Mouse (Mus musculus) left cerebral cortex, adult 11 months (tissue): ENCODE measurements around the gene Trpm4.

Experiments used
- DNase-seq: peaks from one replicate; pipeline ENCODE4 v3.0.0; 2022; ENCODE audit warnings: low spot score

Trpm4 gene

DNA sequence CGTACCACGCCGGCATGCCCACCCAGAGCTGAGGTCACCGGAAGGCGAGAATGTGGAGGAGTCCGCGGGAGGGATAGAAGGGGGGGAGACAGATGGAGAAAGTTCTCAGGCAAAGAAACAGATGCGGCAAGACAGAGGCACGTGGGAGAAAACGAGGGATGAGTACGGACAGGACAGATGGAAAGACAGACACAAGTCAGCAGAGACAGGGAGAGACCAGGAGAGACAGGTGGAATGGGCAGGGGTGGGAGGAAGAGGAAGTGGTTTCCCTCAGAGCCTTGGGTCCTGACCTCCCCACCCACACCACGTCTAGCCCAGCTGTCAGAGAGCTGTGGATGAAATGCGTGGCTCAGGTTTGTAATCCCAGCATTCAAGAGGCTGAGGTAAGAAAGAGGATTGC lies 13.3 kb upstream of the Trpm4 start:
- no peak for DNase-seq

DNA sequence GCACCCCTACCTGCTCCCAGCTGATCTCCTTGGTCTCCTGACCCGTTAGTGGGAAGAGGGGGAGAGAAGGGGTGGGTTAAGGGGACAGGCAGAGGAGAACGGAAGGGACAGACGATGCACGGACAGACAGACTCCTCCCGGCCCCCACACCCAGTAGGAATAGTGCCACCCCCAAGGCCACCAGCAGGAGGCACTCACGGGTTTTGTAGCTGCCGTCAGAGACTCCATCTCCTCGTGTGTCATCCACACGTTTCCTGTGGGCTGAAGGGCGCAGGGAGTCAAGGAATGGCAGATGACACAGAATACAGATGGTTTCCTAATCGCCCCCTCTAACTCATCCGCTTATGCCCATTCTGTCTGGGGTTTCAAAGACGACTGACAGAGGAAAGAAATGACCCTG lies 10.0 kb upstream of the Trpm4 start:
- no peak for DNase-seq

DNA sequence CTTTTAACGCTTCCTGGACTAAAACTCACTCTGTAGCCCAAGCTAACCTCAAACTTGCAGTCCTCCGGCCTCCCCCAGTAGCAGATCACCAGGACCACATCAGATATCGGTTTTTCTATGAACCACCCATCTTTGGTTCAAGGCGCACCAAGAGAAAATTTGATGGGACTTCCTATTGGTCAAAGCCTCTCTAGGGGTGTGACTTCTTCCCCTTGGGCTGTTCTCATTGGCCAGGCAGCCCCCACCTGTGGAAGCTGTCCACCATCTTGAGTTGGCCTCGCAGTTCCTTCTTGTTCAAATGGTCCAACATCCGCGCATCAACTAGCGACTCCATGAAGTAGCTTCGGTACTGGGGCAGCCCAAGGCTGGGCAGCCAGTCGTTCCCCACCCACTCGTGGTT lies 8.5 kb upstream of the Trpm4 start:
- no peak for DNase-seq

DNA sequence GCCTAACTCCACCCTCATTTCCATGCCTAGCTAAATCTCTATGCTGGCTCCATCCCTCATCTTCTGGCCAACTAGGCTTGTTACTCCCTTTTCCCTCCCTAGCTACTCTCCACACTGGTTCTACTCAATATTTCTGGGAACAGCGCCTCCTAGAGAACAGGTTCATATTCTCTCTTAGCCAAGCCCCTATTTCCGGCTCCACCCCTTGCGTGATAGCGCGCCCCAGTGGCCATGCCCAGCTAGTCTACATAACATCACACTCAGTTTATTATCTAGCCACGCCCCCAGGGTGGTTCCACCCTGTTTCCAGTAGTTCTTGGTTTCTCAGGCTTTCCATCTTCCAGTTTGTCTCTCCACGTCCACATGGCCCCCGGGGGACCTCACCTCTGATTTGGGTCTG lies 7.7 kb upstream of the Trpm4 start:
- peak; percentile 82 for DNase-seq

DNA sequence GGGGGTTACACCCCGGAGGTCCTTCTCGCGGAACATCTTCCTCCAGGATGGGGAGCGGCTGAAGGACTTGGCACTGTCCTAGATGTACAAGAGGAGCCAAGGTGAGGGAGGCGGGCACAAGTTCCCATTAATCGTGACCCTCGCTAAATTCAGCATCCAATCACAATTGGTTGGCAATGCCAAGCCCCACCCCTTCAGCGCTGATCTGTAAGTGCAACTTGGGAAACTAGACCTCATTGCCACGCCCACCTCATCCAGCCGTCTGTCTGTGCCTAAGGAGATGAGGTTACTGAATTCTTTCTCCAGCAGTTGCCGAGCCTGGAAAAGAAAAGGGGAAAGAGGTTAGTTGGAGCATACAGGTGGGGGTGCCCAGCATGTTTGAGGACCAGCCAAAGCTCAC lies 7.1 kb upstream of the Trpm4 start:
- DNase-seq, result no peak

DNA sequence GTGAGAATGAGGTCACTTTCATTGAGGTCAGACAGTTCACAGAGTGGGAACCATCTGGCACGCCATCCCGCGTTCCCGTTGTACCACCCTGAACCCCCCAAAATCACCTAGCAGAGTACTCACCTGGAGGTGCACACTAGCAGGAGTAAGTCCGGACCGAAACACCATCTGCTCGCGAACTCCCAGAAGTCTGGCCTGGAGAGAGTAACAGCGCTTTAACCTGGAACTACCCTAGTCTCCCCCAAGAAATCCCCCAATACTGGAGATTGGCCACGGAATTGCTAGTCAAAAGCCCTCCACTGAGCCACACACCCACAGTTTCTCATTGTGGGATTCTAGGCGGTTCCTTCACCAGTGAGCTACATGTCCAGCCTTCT lies 6.5 kb upstream of the Trpm4 start:
- DNase-seq, result no peak

DNA sequence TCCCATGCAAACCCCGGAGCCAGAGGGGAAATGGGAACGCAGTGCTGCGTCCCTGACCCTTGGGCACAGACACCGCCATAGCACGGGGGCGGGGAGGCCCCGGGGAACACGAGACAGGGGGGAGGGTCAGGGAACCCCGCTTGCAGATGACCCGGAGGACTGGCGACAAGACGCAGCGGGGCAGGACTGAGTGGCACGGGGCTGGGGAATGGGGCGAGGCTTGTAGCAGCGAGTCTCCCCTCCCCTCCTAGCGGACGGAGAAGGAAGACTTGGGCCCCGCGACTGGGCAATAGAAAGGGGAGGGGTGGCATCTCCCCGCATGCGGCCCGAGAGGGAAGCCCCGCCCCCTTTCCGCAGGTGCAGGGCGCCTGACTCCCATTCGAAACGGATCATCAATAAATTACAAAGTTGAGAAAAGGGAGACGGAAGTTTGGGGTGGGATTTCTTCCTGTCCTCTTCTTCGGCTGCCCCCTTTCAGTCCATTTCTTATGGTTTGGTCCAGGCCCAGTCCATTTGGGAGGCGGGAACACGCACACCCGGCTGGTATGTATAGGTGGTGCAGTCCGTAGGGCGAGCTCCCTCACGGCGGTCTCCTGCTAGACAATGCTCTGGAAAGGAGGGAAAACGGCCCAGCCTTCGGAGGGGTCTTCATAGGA lies 6.0 kb upstream of the Trpm4 start:
- DNase-seq, result no peak

DNA sequence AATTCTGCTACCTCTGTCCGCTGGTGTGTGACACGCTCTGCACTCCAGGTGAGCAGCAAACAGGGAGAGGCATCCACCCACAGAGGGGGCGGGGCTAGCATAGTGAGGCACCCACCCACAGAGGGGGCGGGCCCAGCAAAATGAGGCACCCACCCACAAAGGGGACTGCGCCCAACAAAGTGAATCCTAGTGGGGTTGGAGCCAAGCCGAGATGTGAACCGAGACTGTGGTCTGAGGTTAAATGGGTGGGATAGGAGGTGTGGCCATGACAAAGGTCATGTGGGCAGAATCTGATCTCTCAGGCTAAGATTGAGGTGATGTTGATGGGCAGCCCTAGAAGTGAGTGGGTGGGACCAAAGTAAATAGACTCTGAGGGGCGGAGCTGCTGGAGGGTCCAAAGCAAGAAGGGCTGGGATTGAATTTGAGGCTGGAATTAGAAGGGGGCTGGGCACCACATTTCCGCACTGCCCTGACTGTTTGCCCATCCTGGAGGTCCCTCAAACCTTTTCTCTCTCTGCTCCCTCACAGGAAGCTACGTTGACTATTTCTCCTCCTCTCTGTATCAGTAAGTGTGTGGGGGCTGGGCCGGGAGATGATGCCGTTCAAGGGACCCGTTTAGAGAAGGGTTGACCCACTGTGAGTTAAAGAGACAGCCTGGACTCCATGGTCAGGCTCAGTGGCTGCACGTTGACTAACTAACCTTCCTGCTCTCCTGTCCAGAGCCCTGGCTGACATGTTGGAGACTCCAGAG lies 4.8 kb upstream of the Trpm4 start:
- no peak for DNase-seq

DNA sequence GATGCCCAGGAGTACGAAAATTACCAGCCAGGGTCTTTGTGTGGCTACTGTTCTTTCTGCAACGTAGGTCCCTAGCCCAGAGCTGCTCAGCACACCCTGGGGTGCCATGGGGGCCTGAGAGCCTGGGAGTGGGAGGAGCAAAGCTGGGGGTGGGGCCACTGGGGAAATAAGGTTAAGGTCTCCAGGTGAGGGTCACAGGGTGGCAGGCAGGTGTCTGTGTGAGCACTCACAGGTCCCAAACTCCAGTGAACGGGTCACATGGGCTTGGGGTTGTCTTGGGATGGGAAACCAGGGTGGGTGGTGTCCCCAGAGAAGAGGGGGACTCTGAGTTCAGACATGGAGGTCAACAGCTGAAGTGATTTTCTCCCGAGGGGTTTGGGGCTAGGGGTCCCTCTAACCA lies 3.9 kb upstream of the Trpm4 start:
- DNase-seq, result no peak

DNA sequence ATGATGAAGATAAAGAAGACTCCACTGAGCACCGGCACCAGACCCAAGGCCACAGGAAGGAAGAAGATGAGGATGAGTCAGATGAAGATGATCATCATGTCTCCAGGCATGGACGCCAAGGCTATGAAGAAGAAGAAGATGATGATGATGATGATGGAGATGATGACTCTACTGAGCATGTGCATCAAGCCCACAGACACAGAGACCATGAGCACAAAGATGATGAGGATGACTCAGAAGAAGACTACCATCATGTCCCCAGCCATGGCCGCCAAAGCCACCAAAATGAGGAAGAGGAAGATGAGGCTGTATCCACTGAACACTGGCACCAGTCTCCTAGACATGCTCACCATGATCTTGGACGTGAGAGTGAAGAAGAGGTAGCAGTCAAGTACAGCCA lies 2.7 kb upstream of the Trpm4 start:
- no peak for DNase-seq

DNA sequence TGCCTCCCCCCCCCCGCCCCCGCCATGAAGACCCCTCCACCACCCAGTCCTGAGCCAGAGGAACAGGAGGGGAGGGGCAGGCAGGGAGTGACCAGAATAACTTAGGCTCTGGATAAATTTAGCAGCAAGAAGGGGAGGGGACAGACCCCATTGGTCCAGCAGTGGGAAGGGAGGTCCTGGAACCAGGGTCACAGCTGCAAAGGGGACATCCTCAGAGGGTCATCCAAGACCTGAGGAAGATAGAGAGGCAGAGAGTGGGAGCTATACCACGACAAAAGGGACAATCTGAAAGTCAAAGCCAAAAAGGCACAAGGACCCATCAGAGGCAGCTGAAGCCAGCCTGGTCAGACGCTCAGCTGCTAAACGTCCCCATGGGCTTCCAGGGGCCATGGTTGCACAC lies 1.5 kb upstream of the Trpm4 start, which contains the start of gene Hrc:
Hrc (plus strand) TSS at position 235 of the 400 bp plus-strand sequence.
- no peak for DNase-seq

DNA sequence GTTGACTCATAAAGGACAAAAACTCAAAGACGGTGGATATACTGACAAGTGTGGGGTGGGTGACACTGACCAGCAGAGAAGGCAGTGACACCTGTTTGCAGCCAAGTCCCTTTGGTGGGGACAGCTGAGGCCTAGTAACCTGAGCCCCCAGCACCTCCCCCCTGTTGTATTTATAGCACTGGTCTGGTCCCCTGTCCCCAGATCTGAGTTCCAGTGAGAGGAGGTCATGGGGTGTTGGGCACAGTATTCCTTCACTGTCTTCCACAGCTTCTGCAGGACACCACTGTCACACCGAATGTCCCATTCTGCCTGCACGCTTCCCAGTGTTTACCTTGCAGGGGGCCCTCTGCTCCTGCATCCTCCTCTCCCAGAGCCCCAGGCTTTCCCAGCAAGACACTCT lies 1.0 kb upstream of the Trpm4 start:
- DNase-seq, result no peak

DNA sequence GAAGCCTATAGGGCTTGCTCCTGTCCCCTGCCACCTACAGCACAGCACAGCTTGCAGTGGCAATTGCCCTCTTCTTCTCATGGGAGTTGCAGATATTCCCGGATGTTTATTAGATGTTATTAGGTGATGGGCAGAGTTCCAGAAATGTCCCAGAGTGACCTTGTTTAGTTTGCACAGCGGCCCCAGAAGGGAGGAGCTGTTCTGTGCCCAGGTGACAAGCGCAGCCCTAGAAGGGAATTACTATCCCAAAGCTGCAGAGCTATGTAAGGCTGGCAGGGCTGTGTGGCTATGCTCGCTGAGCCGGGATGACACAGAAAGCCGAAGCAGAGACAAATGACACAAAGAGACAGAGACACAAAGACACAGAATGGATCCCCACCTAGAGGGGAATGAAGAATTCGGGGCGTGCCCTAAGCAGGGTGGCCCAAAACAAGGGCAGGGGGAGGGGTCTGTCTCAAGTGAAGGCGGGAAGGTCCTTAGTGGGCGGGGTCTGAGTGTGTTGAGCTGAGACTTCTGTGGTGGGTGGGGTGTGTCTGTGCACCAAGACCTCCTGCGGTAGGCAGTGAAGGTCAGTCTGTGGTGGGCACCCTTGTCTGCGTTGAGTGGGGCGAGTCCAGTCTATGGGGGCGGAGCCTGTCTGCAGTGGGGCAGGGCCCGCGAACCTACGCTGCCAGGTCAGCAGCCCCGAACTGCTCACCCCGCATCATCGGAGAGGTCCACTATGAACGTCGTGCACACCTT lies 725 bp downstream of the Trpm4 start:
- DNase-seq, result no peak

DNA sequence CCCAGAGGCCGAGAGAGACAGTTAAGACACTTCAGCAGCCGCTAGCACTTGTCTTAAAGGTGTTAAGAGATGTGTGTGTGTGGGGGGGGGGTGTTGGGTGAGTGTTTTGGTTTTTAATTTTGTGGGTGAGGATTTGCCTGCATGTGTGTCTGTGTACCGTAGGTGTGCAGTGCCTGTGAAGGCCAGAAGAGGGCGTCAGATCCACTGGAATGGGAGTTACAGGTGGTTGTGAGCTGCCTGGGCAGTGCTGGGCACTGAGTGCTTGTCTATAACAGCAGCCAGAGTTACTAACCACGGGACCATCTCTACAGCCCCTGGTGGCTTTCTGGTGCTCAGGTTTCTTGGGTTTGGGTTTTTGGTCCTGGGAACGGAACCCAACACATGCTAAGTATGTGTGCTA lies 2.1 kb downstream of the Trpm4 start:
- DNase-seq, result no peak

DNA sequence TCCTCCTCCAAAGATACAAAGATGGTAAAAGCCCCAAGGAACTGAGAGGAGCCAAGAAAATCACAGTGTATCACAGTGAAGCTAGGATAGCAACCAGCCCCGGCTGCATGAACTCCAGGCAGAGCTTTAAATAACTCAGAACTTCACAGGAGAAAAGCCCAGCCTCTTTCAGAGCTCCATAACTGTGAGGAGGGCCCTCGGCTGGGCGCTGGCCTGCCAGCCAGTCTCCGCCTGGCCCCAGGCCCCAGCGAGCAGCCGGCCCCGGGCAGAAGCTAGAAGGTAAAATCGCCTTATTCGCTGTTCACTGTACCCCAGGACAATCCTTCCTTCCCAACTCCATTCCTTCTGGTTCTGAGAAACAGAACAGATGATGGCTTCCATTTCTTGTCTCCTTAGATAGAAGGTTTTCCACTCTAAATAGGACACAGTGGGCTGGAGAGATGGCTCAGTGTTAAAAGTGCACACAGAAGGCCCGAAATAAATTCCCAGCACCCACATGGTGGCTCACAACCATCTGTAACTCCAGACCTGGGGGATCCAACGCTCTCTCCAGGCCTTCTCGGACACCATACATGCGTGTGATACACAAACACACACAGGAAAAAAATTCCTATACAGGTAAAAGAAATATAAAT lies 4.6 kb downstream of the Trpm4 start:
- DNase-seq, result no peak

DNA sequence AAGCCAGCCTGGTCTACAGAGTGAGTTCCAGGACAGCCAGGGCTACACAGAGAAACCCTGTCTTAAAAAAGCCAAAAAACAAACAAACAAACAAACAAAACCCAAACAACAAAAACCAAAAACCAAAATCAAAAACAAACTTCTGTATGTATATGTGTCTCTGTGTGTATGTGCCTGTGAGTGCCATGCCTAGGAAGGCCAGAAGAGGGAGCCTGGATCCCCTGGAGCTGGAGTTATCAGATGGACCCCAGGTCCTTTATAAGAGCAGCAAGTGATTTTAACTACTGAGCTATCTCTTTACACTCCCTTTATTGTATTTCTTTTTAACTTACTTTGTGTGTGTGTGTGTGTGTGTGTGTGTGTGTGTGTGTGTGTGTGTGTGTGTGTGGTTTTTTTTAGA lies 7.8 kb downstream of the Trpm4 start:
- DNase-seq, result no peak

DNA sequence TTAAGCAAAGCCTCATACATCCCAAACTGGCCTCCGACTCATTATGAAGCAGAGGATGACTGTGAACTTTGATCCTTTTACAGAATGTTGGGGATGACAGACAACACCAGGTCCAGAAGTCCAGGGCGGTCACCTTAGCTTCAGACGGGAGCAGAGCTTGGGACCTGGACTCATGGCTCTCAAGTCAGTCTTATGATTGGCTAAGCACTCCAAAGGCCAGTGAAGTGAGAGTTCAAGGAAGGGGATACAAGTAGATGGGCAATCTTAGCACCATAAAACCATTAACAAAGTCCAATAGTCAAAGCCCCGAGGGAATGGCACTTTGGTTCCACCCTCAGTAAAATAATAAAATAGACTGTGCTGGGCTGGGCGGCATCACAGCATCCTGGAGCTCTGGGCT lies 10.5 kb downstream of the Trpm4 start:
- DNase-seq, result no peak

DNA sequence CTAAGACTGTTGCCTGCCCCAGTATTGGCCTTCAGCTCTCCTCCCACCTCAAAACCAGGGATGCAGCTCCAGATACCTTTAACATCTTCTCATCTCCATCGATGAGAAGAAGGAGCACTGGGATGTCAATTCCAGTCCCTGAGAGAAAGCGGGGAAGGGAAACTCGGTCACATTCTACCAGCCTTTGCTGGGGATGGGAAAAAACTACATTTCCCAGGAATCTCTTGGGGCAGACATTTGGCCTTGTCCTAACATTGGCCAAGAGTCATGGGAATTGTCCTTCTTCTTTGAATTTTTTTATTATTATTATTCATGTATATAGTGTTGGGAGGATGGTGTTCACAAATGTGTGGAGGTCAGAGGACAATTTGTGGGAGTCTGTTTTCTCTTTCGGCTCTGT lies 11.3 kb downstream of the Trpm4 start:
- DNase-seq, result no peak

DNA sequence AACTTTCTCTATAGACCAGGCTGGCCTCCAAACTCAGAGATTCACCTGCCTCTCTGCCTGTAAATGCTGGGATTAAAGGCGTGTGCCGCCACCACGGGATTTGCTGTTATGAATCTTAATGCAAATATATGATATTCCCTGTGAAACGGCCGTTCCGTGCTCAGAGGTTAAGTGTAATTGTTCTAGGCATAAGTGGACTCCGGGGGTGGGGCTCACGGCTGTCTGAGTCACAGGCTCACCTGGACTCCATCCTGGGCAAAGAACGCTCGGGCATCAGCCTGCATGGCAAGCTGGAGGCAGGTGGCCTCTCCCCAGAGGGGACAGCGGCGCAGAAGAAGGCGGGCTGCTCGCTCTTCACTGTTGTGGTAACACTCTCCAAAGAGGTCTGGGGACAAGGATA lies 17.0 kb downstream of the Trpm4 start:
- DNase-seq, result no peak

DNA sequence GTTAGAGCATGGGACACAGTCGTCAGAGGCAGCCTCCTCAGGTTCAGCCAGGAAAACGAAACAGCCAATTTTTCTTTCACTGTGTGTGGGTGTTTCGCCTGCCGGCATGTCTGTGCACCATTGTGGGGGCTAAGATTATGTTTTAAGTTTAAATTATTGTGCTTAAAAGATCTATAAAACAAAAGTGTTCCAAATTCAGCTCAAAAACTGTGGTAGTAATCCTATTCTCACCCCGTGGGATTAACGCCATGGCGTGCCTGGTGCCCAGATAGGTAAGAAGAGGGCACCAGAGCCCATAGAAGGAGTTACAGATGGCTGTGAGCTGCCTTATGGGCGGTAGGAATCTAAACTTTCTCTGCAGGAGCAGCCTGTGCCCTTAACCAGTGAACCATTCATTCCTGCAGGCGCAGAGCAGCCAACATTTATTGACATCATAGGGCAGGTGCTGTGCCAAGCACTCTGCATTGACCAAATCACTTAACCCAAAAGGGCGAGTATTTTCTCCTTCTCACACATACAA lies 18.3 kb downstream of the Trpm4 start:
- no peak for DNase-seq

DNA sequence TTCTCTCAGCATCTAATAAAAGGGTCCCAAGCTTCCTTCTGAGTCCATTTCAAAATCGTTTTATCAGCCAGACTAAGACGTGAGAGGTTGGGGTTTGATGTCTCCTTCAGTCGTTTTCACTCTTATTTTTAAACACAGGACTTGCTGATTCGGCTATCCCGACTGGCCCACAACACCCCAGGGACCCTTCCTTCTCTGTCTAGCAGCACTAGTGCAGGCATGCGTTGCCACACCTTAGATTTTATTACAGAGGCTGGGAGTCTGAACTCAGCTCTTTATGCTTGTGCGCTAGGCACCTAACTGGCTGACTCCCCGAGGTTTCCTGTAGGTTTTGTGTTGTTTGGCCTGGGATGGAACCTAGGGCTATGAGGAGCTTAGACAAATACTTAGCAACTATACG lies 20.1 kb downstream of the Trpm4 start:
- no peak for DNase-seq

DNA sequence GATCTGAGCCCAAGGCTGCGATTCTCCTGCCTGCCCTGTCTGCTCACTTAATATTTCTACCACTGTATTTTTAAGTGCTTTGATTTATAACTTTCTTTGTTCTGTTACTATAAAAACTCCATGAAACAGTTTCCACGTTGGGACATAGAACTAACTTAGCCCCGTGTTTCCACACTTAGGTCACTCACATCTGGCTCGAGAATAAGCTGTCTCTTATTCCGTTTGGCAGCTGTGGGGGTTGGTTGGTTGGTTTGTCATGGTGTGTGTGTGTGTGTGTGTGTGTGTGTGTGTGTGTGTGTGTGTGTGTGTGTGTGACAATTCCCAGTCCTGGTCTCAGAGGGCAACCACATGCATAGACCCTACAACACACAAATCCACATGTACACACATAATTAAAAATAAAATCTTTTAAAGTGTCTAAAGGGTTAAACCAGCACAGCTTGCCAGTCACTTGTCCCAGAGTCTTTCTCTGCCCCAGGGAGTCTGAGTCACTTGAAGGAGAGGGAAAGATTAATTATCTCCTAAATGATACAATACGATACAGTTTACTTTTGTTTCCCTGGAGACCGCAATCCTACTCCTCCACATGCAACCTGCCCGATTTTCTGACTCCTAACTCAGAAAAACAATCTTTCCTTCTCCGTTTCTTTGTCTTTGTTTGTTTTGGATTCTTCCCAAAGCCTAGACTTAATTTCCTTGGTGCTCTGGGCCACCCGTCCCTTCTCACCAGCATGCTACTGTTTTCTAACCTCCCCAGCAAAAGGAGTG lies 20.7 kb downstream of the Trpm4 start:
- DNase-seq, result no peak
